Mouse (Mus musculus): ENCODE results near the gene Smarcad1. TPM values are rescaled to one million over a fixed set of nuclear protein-coding genes. Genes with fewer than 3 reads are reported as not detected.

Smarcad1 gene
- polyA plus RNA-seq, 1 experiment = 21.2 TPM

DNA sequence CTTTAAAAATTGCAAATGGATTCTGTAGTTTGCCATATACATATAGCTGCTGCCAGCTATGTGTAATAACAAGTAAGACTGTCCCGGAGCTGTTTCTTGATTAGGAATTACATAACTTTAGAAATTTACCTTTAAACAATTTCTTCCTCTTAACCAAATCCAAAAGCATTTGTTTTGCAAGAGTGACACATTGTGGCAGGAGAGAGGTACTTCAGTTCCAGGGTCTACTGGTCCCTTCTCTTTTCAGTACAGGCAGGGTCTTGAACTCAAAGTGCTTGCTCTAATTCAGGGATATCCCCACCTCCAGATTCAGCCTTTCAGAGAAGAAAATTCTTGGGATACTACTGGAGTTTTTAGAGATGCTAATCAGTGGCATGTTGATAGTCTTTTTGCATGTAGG lies 36.8 kb downstream of the Smarcad1 start:
- DNase-seq (ENCODE audit: low spot score) = no peak

DNA sequence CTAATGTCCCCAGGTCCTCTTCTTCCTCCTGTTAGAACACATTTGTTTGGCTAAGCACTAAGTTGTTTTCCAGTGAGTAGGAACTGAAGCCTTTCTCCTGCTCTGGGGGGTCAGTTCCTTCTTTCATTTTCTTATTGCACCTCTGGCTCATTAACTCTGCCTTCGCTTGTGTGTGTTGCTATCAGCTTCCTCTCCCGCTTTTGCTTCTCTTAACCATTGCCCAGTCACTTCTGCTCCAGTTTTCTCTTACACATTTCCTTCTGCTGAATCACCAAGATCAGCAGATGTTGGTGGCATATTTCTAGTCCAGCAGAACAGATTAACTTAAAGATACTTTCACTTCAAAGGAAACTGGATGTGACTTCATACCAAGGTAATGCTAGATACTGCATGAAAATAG lies 72.5 kb downstream of the Smarcad1 start:
- no peak for DNase-seq (ENCODE audit: low spot score)

GRCm38 (mm10) chr6:65117540-65117939 lies 75.2 kb downstream of the Smarcad1 start:
- no peak for DNase-seq (ENCODE audit: low spot score)

DNA sequence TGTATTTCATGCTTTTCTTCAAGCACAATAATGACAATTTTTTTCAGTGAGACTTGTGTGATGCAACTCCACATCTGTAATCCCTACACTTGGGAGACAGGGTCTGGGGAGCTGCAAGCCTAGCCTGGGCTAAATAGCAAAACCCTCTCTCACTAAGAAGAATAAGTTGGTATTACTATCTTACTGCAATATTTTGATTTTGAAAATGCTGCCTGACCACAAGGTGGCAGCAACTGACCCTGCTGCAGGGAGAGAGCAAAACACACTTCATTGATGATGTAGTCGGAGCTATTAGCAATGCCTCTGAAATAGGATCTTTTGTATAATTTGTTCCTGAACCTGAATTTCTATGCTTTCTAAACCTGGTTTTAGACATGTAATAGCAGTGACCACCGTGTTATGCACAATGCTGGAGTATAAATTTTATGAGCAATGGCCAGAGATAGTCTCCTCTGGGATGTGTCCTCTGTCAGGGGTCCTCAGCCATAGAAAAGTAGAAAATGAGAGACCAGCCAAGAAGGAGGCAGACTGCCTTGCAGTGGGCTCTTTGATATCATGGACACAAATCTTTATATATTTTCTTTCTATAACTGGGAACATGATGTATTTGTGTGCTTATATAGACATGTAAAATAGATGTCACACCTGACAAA lies 83.8 kb downstream of the Smarcad1 start:
- no peak for DNase-seq (ENCODE audit: low spot score)

DNA sequence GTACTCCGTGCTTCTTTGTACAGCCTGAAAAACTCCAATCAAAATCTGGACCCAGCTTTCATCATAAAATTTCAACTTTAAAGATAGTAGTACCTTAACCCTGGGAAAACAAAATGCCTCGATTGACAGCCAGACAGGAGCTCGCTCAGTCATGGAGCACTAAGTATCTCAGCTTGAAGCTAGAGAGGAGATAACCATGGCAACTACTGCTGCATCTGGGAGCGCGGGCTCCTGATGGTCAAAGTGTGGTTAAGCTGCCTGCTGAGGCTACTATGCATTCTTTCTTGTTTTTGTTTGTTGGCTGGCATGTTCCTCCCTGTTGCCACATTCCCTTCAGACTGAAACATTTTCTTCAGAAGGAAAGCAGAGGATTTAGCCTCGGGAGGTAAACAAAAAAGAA lies 90.0 kb downstream of the Smarcad1 start:
- DNase-seq (ENCODE audit: low spot score) = no peak

GRCm38 (mm10) chr6:65137802-65138201 lies 95.4 kb downstream of the Smarcad1 start:
- DNase-seq (ENCODE audit: low spot score) = no peak

DNA sequence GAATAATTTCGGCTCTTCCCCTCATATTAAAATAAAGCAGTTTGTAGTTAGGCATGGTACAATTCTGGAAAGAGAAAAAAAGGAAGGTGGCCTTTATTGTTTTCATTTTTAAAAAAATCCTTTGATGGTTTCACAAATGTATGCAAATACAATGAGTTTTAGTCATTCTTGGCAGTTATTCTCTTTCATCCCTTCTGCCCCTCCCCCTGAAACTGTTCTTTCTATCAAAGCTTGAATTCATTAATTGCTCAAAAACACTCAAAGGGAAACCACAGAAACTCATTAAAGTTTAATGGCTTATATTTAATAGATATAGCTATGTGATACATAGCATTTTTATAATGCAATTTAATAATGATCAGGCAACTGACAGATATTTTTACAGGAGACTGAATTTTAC lies 95.9 kb downstream of the Smarcad1 start:
- DNase-seq (ENCODE audit: low spot score) = no peak

DNA sequence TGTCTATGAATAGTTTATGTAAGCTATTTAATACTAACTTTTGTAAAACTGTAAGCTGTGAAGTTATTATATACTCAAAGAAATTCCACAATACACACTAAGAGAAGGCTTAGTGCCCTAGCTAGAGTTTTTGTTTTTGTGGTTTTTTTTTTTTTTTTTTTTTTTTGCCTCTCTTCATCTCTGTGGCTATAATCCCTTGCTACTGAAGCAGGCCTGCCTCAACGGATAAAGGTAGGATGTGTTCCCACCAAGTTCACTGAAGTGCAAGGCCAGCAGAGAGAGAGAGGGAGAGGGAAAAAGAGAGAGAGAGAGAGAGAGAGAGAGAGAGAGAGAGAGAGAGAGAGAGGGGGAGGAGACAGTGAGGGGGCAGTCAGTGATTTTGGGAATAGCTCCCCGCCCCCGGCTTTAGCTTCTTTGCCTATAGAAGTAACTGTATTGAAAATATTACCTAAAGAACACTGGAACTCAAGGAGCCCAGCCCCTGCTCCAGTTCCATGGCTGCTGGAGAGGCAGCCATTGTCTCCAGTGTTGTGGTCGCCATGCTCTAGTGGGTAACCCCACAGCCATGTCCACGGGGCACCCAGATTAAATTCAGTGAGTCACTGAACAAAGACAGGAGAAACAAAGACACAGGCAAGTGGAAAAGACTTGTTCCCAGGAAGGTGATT lies 97.8 kb downstream of the Smarcad1 start:
- DNase-seq (ENCODE audit: low spot score) = no peak

DNA sequence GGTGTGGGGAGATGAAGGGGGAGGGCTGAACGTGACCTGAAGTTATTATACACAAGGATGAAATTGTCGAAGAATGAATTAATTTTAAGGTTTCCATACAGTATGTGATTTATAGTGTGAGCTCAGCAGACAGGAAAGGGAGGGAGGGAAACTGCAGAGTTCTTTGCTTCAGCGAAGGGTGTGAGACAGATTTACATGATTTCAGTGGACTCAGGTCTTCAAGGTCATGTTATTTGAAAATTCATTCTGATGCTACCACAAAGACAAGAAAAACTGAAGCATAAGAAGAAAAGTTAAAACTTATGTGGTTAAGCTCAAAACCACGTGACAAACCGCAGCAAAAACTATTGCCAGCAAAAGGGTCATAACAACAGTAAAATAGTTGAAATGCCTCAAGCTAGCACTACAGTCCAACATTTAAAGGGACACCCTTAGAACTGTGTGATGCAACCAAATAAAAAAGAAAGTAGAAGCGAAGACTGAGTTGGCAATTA lies 98.4 kb downstream of the Smarcad1 start:
- DNase-seq (ENCODE audit: low spot score) = no peak

- no peak for DNase-seq (ENCODE audit: low spot score)
Observed at GRCm38 (mm10) chr6:65142316-65142715, 99.9 kb downstream of the Smarcad1 start.

DNA sequence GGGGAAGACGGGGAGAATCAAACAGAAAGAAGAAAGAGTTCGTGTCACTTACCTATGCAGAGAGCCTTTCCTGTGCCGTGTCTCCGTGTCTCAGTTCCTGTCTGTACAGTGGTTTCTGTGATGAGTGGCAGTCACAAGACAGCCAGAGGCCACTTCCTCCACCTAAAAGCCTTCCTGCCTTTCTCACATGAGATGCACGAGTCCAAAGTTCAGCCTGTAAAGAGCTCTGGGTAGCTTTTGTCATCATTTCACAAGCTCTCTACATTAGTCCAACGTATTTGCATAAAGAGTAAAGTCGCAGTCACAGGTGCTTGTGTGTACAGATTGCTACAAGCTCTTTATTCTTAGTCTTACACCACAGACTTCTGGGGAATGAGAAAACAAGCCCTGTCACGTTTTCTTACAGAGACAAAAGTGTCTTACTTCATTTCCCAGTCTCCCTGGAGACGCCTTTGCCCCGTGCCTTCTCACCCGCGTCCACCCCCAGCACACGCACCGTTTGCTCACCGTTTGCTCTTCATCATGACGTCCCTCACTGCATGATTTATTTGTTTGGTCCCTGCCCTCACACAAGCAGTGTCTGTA lies 102.3 kb downstream of the Smarcad1 start, which contains the start of gene Hpgds:
Gene Hpgds, minus strand, starts transcription at position 288 of the 585 bp plus-strand sequence.
- DNase-seq (ENCODE audit: low spot score) = no peak

DNA sequence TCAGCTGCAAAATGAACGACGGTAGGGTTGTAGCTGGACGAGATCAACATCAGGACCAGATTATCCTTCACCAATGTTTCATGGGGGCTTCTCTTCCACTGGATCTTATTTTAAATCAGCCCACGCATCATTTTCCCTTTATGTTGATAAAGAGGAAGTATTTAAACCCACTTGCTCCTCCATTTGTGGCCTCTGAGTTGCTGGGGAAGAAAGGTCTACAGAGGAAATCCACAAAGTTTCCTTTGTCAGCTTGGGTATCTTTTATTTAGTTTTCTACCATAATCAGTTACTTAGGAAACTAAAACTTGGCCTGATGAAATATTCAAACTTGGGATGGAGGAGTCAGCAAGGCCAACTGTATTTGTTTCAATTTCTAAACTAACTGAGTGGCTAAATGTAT lies 104.0 kb downstream of the Smarcad1 start:
- DNase-seq (ENCODE audit: low spot score) = no peak

- DNase-seq (ENCODE audit: low spot score) = no peak
Observed at GRCm38 (mm10) chr6:65150703-65151102, 108.3 kb downstream of the Smarcad1 start.

DNA sequence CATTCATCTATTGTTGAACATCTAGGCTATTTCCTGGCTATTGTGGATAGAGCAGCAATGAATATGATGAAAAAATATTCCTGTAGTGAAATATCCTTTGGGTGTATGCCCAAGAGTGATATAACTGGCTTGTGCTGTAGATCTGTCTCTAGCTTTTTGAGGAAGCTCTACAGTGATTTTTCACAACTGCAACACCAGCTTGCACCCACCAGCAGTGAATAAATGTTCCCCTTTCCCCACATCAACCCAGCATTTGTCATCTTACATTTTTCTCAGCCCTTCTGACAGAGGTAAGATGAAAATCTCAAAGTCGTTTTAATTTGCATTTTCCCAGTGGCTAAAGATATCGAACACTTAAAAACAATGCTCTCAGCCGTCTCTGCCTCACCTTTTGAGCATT lies 111.2 kb downstream of the Smarcad1 start:
- DNase-seq (ENCODE audit: low spot score) = no peak

- no peak for DNase-seq (ENCODE audit: low spot score)
Observed at GRCm38 (mm10) chr6:65157042-65157441, 114.7 kb downstream of the Smarcad1 start.

DNA sequence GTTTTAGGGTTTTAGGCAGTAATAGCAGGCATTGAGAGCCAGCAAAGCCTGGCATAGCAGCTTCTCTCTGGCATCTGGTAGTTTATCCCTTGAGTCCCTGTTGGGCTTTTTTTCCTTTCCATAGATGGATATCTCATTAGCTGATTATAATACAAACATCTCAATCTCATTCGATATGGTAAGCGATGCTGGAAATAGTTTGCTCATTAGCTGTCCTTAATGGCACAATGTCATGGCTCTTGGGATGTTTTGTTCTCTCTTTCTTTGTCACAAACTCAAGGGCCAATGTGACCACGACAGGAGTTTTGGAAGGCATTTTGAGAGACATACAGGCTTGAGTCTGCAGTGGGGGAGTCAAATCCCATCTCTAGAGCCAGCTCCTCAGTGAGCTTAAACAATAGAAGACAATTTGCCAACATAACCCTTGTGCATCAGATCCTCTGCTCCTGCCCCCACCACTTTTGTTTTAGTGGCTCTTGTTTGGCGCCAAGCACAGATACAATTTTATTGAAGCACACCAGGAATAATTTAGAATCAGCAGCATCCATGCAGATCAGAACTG lies 117.1 kb downstream of the Smarcad1 start:
- DNase-seq (ENCODE audit: low spot score) = no peak

GRCm38 (mm10) chr6:65164137-65164536 lies 121.8 kb downstream of the Smarcad1 start:
- DNase-seq (ENCODE audit: low spot score) = no peak

DNA sequence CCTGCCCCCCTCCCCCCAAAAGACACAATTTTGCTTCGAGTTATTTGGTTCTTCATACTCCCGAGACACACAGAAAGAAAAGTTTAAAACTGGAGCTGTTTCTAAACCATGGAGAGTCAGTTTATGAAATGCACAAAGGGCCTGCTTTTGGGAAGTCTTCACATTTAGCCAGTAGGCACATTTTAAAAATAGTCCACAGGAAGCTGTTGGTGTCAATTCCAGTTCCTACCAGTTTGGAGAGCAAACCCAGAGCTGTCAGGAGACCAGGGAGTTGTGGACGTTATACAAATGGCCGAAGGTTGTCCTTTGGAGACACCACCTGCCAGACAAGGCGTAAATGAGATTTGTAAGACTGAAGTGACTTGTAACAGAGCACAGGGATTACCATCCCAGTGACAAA lies 122.6 kb downstream of the Smarcad1 start:
- DNase-seq (ENCODE audit: low spot score) = no peak
